Mouse (Mus musculus) midbrain, embryonic 10.5 days (tissue): ENCODE measurements around the gene Spata2. TPM values are rescaled to one million over a fixed set of nuclear protein-coding genes. Genes with fewer than 3 reads are reported as not detected.

Experiments used
- DNase-seq: peaks from one replicate; pipeline ENCODE4 v3.0.0-alpha.2; 2017; ENCODE audit warnings: low spot score
- H3K27ac ChIP-seq: fragments of 300-500 bp; sonication (generic); replicated peaks from 2 replicates; pipeline ENCODE4 v1.5.1; 2016; ENCODE audit warnings: mild to moderate bottlenecking
- H3K27me3 ChIP-seq: fragments of 300-500 bp; sonication (generic); 2 replicates; pipeline ENCODE4 v1.6.1; 2016; ENCODE audit warnings: low read depth, mild to moderate bottlenecking; ENCODE audit not compliant: poor library complexity, severe bottlenecking
- H3K36me3 ChIP-seq: fragments of 300-500 bp; sonication (generic); 2 replicates; pipeline ENCODE4 v1.6.1; 2016; ENCODE audit warnings: mild to moderate bottlenecking, moderate library complexity
- H3K4me1 ChIP-seq: fragments of 300-500 bp; sonication (generic); 2 replicates; pipeline ENCODE4 v1.6.1; 2016
- H3K4me3 ChIP-seq: fragments of 300-500 bp; sonication (generic); 2 replicates; pipeline ENCODE4 v1.5.1; 2016; ENCODE audit warnings: mild to moderate bottlenecking, moderate library complexity
- H3K9me3 ChIP-seq: fragments of 300-500 bp; sonication (generic); replicated peaks from 2 replicates; pipeline ENCODE4 v1.6.1; 2016; ENCODE audit warnings: mild to moderate bottlenecking
- WGBS: fragments of 180-500 bp; shearing (Covaris S2); methylation state at CpG from one replicate; pipeline ENCODE4 v1.1.7; 2016; 5-methylcytosine and 5-hydroxymethylcytosine counted together
- polyA plus RNA-seq: library from polyadenylated mRNA; unstranded; fragments of >200 nt; fragmentation: Nextera tagmentation; extraction: Ambion mirVana; gene quantifications from 2 replicates; pipeline ENCODE4 v1.2.1, GENCODE M21; 2016

The Spata2 gene
- polyA plus RNA-seq, 1 experiment from 2014 or later: 19.1 TPM

- WGBS: 92% methylated on average over 3 of the region's 3 CpGs
- Histone ChIP-seq H3K4me1 (peaks cover 32% of the 10 kb centered on the region), H3K36me3 (peaks cover 55% of the 10 kb centered on the region), H3K9me3 (no peaks in the 10 kb centered on the region), H3K27ac (no peak overlapping the region), H3K4me3 (peak overlapping the region; percentile 99; the same call in 1 of the 2 replicates), H3K27me3 (no peaks in the 10 kb centered on the region)
- no peak for DNase-seq
These were observed 12.4 kb upstream of the Spata2 start for GRCm38 (mm10) chr2:167505127-167505526.

GRCm38 (mm10) chr2:167503896-167504349, 11.2 kb upstream of the Spata2 start:
- H3K27me3 ChIP-seq: no peaks in the 10 kb centered on the region
- H3K4me1 ChIP-seq: peaks cover 32% of the 10 kb centered on the region
- H3K4me3 ChIP-seq: peak overlapping the region; percentile 99
- H3K36me3 ChIP-seq: peaks cover 43% of the 10 kb centered on the region
- peak; percentile 45 for DNase-seq
- H3K27ac ChIP-seq: peak overlapping the region; percentile 98
- WGBS: under 1% methylated on average over 32 of the region's 32 CpGs
- H3K9me3 ChIP-seq: no peaks in the 10 kb centered on the region

GRCm38 (mm10) chr2:167503253-167503895, 10.7 kb upstream of the Spata2 start:
- no peaks in the 10 kb centered on the region for H3K9me3 ChIP-seq
- WGBS: under 1% methylated on average over 85 of the region's 85 CpGs
- H3K27me3 ChIP-seq: no peaks in the 10 kb centered on the region
- peak overlapping the region; percentile 99 for H3K4me3 ChIP-seq
- peaks cover 32% of the 10 kb centered on the region for H3K4me1 ChIP-seq
- peak overlapping the region; percentile 98 for H3K27ac ChIP-seq
- H3K36me3 ChIP-seq: peaks cover 37% of the 10 kb centered on the region
- DNase-seq: peak; percentile 89

- H3K27me3 ChIP-seq: no peaks in the 10 kb centered on the region
- 45% methylated on average over 13 of the region's 13 CpGs for whole genome bisulfite sequencing
- peak overlapping the region; percentile 99 for H3K4me3 ChIP-seq
- H3K36me3 ChIP-seq: peaks cover 30% of the 10 kb centered on the region
- DNase-seq: no peak
- H3K4me1 ChIP-seq: peaks cover 32% of the 10 kb centered on the region
- H3K27ac ChIP-seq: peak overlapping the region; percentile 98
- no peaks in the 10 kb centered on the region for H3K9me3 ChIP-seq
These were observed 10.0 kb upstream of the Spata2 start for GRCm38 (mm10) chr2:167502554-167503252.

GRCm38 (mm10) chr2:167497272-167497671, 4.6 kb upstream of the Spata2 start:
- Histone ChIP-seq H3K27me3 (no peaks in the 10 kb centered on the region), H3K4me3 (no peak overlapping the region), H3K9me3 (no peaks in the 10 kb centered on the region), H3K27ac (no peak overlapping the region), H3K4me1 (peaks cover 8% of the 10 kb centered on the region), H3K36me3 (peaks cover 9% of the 10 kb centered on the region; the same call in 1 of the 2 replicates)
- WGBS: 78% methylated on average over 5 of the region's 5 CpGs
- peak; percentile 31 for DNase-seq

- 90% methylated on average over 7 of the region's 7 CpGs for WGBS
- H3K4me3 ChIP-seq: no peak overlapping the region
- no peak overlapping the region for H3K27ac ChIP-seq
- no peaks in the 10 kb centered on the region for H3K27me3 ChIP-seq
- H3K4me1 ChIP-seq: peaks cover 17% of the 10 kb centered on the region
- no peak for DNase-seq
- H3K36me3 ChIP-seq: peaks cover 9% of the 10 kb centered on the region; the same call in 1 of the 2 replicates
- no peaks in the 10 kb centered on the region for H3K9me3 ChIP-seq
These were observed 3.8 kb upstream of the Spata2 start for GRCm38 (mm10) chr2:167496437-167496836.

- H3K9me3 ChIP-seq: no peaks in the 10 kb centered on the region
- H3K27ac ChIP-seq: peak within 1 kb of the TSS; percentile 98
- H3K27me3 ChIP-seq: no peaks in the 10 kb centered on the region
- H3K4me1 ChIP-seq: peaks cover 26% of the 10 kb centered on the region
- peak within 1 kb of the TSS; percentile 100 for H3K4me3 ChIP-seq
- peaks cover 20% of the 10 kb centered on the region for H3K36me3 ChIP-seq
- 4% methylated on average over 52 of the region's 52 CpGs for WGBS
- peak; percentile 27 for DNase-seq
These were observed 654 bp downstream of the Spata2 start, which contains the start of gene Rnf114 for GRCm38 (mm10) chr2:167491757-167492708. Gene Rnf114, plus strand, starts transcription at chr2:167492645.

- no peak for DNase-seq
- Histone ChIP-seq H3K4me3 (peak overlapping the region; percentile 100), H3K9me3 (no peaks in the 10 kb centered on the region), H3K36me3 (peaks cover 26% of the 10 kb centered on the region), H3K4me1 (peaks cover 26% of the 10 kb centered on the region), H3K27ac (no peak overlapping the region; the same call in 1 of the 2 replicates), H3K27me3 (no peaks in the 10 kb centered on the region)
- 90% methylated on average over 4 of the region's 4 CpGs for WGBS
These were observed 1.7 kb downstream of the Spata2 start for GRCm38 (mm10) chr2:167490813-167491525.

- Histone ChIP-seq H3K36me3 (peaks cover 48% of the 10 kb centered on the region), H3K27ac (no peak overlapping the region), H3K4me1 (peaks cover 19% of the 10 kb centered on the region), H3K27me3 (no peaks in the 10 kb centered on the region), H3K4me3 (no peak overlapping the region), H3K9me3 (no peaks in the 10 kb centered on the region)
- no peak for DNase-seq
- WGBS: 95% methylated on average over 6 of the region's 6 CpGs
These were observed 4.7 kb downstream of the Spata2 start for GRCm38 (mm10) chr2:167487994-167488393.

- no peak overlapping the region for H3K4me3 ChIP-seq
- no peaks in the 10 kb centered on the region for H3K9me3 ChIP-seq
- H3K36me3 ChIP-seq: peaks cover 53% of the 10 kb centered on the region
- no peak for DNase-seq
- peaks cover 19% of the 10 kb centered on the region for H3K4me1 ChIP-seq
- no peak overlapping the region for H3K27ac ChIP-seq
- no peaks in the 10 kb centered on the region for H3K27me3 ChIP-seq
- 97% methylated on average over 6 of the region's 6 CpGs for WGBS
These were observed 5.1 kb downstream of the Spata2 start for GRCm38 (mm10) chr2:167487551-167487950.

- H3K27ac ChIP-seq: no peak overlapping the region
- H3K4me1 ChIP-seq: peaks cover 11% of the 10 kb centered on the region
- H3K4me3 ChIP-seq: no peak overlapping the region
- H3K36me3 ChIP-seq: peaks cover 59% of the 10 kb centered on the region
- 90% methylated on average over 4 of the region's 4 CpGs for WGBS
- no peak for DNase-seq
- H3K9me3 ChIP-seq: no peaks in the 10 kb centered on the region
- no peaks in the 10 kb centered on the region for H3K27me3 ChIP-seq
These were observed 6.1 kb downstream of the Spata2 start for GRCm38 (mm10) chr2:167486573-167486972.
